Mouse (Mus musculus): ENCODE results near the gene Pnmal2.

The Pnmal2 gene

GRCm38 (mm10) chr7:16918014-16918413 lies 26.5 kb upstream of the Pnmal2 start:
- DNase-seq: no peak

- no peak for DNase-seq
Measured at GRCm38 (mm10) chr7:16918670-16919069, 25.8 kb upstream of the Pnmal2 start.

GRCm38 (mm10) chr7:16919395-16920149 lies 24.9 kb upstream of the Pnmal2 start:
- DNase-seq: no peak

- no peak for DNase-seq
Measured at GRCm38 (mm10) chr7:16920150-16920579, 24.3 kb upstream of the Pnmal2 start.

GRCm38 (mm10) chr7:16920818-16921791 lies 23.4 kb upstream of the Pnmal2 start:
- no peak for DNase-seq

DNA sequence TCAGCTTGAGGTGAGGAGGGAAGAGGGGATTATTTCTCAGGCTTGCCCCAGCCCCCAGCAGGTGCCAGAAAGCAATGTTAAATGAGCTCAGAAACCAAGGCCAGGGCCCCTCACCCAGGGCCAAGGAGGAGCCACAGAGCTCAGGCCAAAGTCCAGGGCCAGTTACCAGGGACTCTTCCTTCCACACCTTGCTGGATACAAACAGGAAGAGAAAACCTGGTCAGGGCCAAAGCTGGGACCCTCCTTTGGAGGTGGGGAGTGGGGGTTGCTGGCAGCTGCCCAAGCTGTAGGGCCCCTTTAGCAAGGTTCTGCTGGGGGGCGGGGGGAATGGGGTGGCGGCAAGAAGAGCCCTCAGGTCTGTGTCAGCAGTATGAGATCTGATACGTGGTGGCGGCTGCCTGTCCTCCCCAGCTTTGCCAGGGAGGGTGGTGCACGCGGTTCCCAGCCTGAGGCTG lies 22.6 kb upstream of the Pnmal2 start:
- DNase-seq: no peak

DNA sequence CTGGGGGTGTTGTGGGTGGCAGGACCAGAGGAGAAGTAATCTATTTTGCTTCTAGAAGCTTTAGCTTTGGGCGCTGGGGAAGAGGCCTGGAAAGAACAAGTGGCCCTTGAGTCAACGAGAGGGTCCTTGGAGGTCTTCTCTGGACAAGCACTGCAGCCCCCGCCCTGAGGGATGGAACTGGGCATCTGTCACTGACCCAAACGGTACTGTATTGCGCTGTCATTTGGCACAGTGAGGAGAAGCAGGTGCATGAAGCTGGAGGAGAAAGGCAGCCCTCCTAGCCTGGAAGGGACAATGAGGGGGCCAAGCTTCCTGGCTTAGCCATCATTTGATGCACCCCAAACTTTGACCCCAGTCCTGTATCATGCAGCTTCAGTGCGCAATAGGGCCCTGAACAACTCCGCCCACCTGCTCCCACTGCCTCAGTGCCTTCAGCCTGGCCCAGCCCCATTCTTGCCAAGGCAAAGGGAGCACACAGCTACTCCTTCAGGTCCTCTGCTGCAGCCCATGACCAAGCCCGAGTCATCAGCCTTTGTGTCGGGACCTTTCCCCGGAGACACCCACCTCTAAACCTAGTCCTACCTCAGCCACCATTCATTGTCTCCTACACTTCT lies 22.0 kb upstream of the Pnmal2 start:
- peak; percentile 55 for DNase-seq

DNA sequence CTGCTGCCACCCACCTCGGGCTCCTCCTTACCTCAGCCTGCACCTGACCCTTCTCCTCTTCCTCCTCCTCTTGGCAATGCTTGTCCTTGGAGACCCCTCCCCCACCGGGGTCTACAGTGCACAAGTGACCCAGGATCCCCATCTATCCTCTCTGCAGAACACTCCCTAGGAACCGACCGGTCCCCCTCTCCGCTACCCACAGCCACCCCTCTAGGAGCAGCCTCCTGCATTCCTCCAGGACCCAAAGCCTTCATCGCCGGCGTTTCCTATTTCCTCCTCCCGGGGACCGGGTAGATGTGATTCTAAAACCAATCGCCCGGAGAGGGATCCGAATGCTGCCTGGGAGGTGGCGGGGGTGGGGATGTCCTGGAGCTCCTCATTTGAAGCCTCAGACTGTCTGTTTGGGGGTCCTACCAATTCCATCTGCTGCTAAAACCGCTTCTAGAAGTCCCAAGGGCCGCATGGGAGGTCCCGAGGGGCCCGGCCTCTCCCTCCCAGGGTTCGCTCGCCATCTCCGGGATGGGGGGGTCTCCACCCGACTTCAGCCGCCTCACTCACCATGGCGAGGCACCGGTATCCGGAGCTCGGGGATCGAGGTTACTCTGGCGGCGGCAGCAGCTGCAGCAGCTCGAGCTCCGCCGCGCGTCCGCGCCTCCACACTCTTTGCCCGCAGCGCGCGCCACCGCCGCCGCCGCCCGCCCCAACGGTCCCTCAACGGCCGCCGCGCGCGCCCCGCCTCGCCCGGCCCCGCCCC lies 21.0 kb upstream of the Pnmal2 start:
- DNase-seq: peak; percentile 66

GRCm38 (mm10) chr7:16924037-16924834 lies 20.2 kb upstream of the Pnmal2 start, which contains the start of gene Calm3:
Calm3 (minus strand) TSS chr7:16924114.
- peak; percentile 100 for DNase-seq

- no peak for DNase-seq
Measured at GRCm38 (mm10) chr7:16928341-16928740, 16.1 kb upstream of the Pnmal2 start.

GRCm38 (mm10) chr7:16930850-16931249 lies 13.6 kb upstream of the Pnmal2 start:
- peak; percentile 72 for DNase-seq

GRCm38 (mm10) chr7:16931968-16932627 lies 12.4 kb upstream of the Pnmal2 start:
- peak; percentile 87 for DNase-seq

DNA sequence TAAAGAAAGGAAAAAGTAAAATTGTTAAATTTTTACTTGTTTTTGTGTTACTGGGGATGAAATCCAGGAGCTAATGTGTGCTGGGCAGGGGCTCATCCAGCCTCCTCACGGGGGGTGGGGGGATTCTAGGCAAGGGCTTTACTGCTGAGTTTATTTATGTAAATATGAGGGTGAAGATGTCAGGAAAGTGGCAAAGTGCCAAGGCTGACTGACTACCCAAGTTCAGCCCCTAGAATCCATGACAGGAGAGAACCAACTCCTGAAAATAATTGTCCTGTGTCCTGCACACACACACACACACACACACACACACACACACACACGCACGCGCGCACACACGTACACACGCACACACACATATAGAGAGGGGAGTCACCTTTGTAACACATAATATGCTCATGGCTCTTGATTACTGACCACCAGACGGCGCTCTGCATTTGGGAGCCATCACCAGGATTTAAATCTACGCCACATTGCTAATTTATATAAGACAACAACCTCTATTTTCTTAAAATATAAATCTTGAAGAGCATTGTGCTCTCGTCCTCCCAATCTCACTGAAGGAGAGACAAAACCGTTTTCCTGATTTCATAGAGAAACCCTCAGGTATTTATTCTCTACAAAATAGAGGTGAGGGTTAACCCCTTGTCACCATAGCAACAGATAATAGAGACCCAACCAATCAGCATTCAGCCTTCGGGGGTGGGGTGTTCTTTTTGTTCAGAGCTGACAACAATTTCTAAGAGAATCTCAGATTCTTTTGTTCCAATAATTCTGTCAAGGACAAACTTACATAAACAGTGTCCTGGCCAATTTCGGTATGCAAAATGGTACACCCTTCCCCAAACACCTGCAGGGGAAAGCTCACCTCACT lies 11.5 kb upstream of the Pnmal2 start:
- DNase-seq: peak; percentile 73

GRCm38 (mm10) chr7:16937312-16937711 lies 7.2 kb upstream of the Pnmal2 start:
- peak; percentile 46 for DNase-seq

GRCm38 (mm10) chr7:16938117-16938791 lies 6.2 kb upstream of the Pnmal2 start:
- no peak for DNase-seq

- DNase-seq: no peak
Measured at GRCm38 (mm10) chr7:16940292-16940691, 4.2 kb upstream of the Pnmal2 start.

DNA sequence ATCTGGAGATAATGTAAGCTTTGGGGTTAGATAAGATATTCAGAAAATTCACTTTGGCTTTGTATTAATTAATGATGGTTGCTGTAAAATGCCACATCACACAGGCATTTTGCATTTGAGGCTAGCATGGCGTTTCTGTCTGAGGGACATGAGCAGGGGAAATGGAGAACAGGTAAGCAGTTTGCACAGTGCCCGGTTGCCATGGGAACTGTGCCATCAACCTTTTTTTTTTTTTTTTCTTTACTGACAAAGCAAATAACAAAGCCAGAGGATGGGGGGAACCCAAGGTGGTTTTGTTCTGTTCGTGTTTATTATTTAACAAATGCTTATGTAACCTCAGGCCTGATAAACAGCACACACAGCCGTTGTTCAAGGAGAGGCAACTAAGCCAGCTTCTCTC lies 1.6 kb upstream of the Pnmal2 start:
- no peak for DNase-seq

DNA sequence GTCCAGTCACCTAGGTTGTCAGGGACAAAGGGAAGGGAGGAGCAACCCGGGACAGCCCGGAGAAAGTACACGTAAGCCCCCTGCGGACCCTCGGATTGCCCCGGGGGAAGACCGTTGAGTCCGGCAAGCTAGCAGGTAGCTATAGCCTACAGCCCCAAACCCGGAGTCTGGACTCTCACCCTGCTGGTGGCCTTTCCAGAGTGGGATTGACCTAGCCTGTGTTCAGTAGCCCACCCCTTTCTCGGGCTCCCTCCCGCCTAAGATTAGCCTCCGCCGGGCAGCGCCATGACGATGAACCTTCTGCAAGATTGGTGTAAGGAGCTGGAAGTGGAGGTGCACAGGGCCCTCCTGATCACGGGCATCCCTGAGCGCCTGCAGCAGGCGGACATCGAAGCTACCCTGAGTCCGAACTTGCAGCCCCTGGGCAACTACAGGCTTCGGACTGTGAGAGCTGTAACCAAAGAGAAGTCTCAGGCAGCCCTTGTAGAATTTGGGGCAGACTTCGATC lies 380 bp downstream of the Pnmal2 start:
- no peak for DNase-seq

- no peak for DNase-seq
Measured at GRCm38 (mm10) chr7:16945419-16945818, 937 bp downstream of the Pnmal2 start.
